Mouse (Mus musculus): Measurements from ENCODE around the gene Olfr1350. TPM values are rescaled to one million over a fixed set of nuclear protein-coding genes. Genes with fewer than 3 reads are reported as not detected.

The Olfr1350 gene
- not detected for polyA plus RNA-seq (2014; fragmentation: Illumina TruSeq; extraction: RNeasy Lipid Tissue Mini Kit (QIAGEN cat#74804); ENCODE audit: low read depth, low replicate concordance)

GRCm38 (mm10) chr7:6564541-6564940, at the start of gene Olfr1350:
Gene Olfr1350 (plus strand): TSS chr7:6564841.

DNA sequence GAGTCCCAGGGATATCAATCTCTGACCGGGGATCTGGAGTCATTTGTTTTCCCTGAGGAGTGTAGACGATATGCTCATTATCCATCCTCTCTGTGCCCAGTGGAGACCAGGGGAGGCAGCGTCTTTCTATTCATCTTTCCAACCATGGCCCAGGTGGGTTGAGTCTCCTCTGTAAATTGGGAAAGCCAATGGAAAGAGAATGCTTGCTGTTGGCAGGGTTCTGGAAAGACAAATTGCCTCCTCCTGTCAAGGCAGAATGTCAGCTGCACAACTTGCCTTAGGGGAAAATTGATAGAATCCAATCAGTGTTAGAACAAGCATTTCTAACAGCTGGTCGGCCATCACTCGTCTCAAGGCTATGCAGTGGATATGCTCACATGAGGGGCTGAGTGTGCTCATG, 41.8 kb upstream of the Olfr1350 start, which contains the start of gene Olfr1349:
Olfr1349 (minus strand) TSS at position 101 of the 400 bp plus-strand sequence.

Other genes starting within 250 kb of the Olfr1350 start
- gene Zfp583, start 233.6 kb upstream of the Olfr1350 start, polyA plus RNA-seq (2014; fragmentation: Illumina TruSeq; extraction: RNeasy Lipid Tissue Mini Kit (QIAGEN cat#74804); ENCODE audit: low read depth, low replicate concordance) = 2.6 TPM
- 0.13 TPM for gene Gm3854, start 221.1 kb upstream of the Olfr1350 start, polyA plus RNA-seq (2014; fragmentation: Illumina TruSeq; extraction: RNeasy Lipid Tissue Mini Kit (QIAGEN cat#74804); ENCODE audit: low read depth, low replicate concordance)
- 3.2 TPM for gene Zfp78, start 201.6 kb upstream of the Olfr1350 start, polyA plus RNA-seq (2014; fragmentation: Illumina TruSeq; extraction: RNeasy Lipid Tissue Mini Kit (QIAGEN cat#74804); ENCODE audit: low read depth, low replicate concordance)
- gene Zfp28, start 181.5 kb upstream of the Olfr1350 start, polyA plus RNA-seq (2014; fragmentation: Illumina TruSeq; extraction: RNeasy Lipid Tissue Mini Kit (QIAGEN cat#74804); ENCODE audit: low read depth, low replicate concordance) = 8.6 TPM
- 0.57 TPM for gene Smim17, start 166.1 kb upstream of the Olfr1350 start, polyA plus RNA-seq (2014; fragmentation: Illumina TruSeq; extraction: RNeasy Lipid Tissue Mini Kit (QIAGEN cat#74804); ENCODE audit: low read depth, low replicate concordance)
- not detected for gene Gm20715, start 154.6 kb upstream of the Olfr1350 start, polyA plus RNA-seq (2014; fragmentation: Illumina TruSeq; extraction: RNeasy Lipid Tissue Mini Kit (QIAGEN cat#74804); ENCODE audit: low read depth, low replicate concordance)
- gene Olfr1344, start 126.2 kb upstream of the Olfr1350 start, polyA plus RNA-seq (2014; fragmentation: Illumina TruSeq; extraction: RNeasy Lipid Tissue Mini Kit (QIAGEN cat#74804); ENCODE audit: low read depth, low replicate concordance) = not detected
- gene Olfr1336, start 108.7 kb upstream of the Olfr1350 start, polyA plus RNA-seq (2014; fragmentation: Illumina TruSeq; extraction: RNeasy Lipid Tissue Mini Kit (QIAGEN cat#74804); ENCODE audit: low read depth, low replicate concordance) = not detected
- not detected for gene Olfr1346, start 97.7 kb upstream of the Olfr1350 start, polyA plus RNA-seq (2014; fragmentation: Illumina TruSeq; extraction: RNeasy Lipid Tissue Mini Kit (QIAGEN cat#74804); ENCODE audit: low read depth, low replicate concordance)
- not detected for gene Olfr5, start 77.9 kb upstream of the Olfr1350 start, polyA plus RNA-seq (2014; fragmentation: Illumina TruSeq; extraction: RNeasy Lipid Tissue Mini Kit (QIAGEN cat#74804); ENCODE audit: low read depth, low replicate concordance)
- not detected for gene Olfr1347, start 65.1 kb upstream of the Olfr1350 start, polyA plus RNA-seq (2014; fragmentation: Illumina TruSeq; extraction: RNeasy Lipid Tissue Mini Kit (QIAGEN cat#74804); ENCODE audit: low read depth, low replicate concordance)
- gene Olfr1348, start 56.1 kb upstream of the Olfr1350 start, polyA plus RNA-seq (2014; fragmentation: Illumina TruSeq; extraction: RNeasy Lipid Tissue Mini Kit (QIAGEN cat#74804); ENCODE audit: low read depth, low replicate concordance) = not detected
- not detected for gene Olfr1349, start 41.9 kb upstream of the Olfr1350 start, polyA plus RNA-seq (2014; fragmentation: Illumina TruSeq; extraction: RNeasy Lipid Tissue Mini Kit (QIAGEN cat#74804); ENCODE audit: low read depth, low replicate concordance)
- gene Zim1, start 131.6 kb downstream of the Olfr1350 start, polyA plus RNA-seq (2014; fragmentation: Illumina TruSeq; extraction: RNeasy Lipid Tissue Mini Kit (QIAGEN cat#74804); ENCODE audit: low read depth, low replicate concordance) = 0.76 TPM
- 17.7 TPM for gene Peg3, start 165.6 kb downstream of the Olfr1350 start, polyA plus RNA-seq (2014; fragmentation: Illumina TruSeq; extraction: RNeasy Lipid Tissue Mini Kit (QIAGEN cat#74804); ENCODE audit: low read depth, low replicate concordance)
- gene Usp29, start 165.7 kb downstream of the Olfr1350 start, polyA plus RNA-seq (2014; fragmentation: Illumina TruSeq; extraction: RNeasy Lipid Tissue Mini Kit (QIAGEN cat#74804); ENCODE audit: low read depth, low replicate concordance) = 0.44 TPM

Data from sigmoid colon, adult 10 weeks (tissue).